Mouse (Mus musculus) small intestine, adult 2 months (tissue): ENCODE measurements around the gene Pkm. TPM values are rescaled to one million over a fixed set of nuclear protein-coding genes. Genes with fewer than 3 reads are reported as not detected.

Source experiments
- H3K27ac ChIP-seq: fragments of 200-500 bp; 2 replicates; pipeline ENCODE4 v1.5.1; 2012; ENCODE audit warnings: low read depth, low read length, control low read depth, inconsistent platforms; ENCODE audit not compliant: insufficient read depth
- H3K27me3 ChIP-seq: fragments of 200-500 bp; 2 replicates; pipeline ENCODE4 v1.6.1; 2012; ENCODE audit warnings: mild to moderate bottlenecking, moderate library complexity, low read length, inconsistent platforms; ENCODE audit not compliant: control insufficient read depth, insufficient read depth
- H3K36me3 ChIP-seq: fragments of 200-500 bp; 2 replicates; pipeline ENCODE4 v1.6.1; 2012; ENCODE audit warnings: mild to moderate bottlenecking, low read length, control low read depth, inconsistent platforms; ENCODE audit not compliant: control insufficient read depth, insufficient read depth
- H3K4me1 ChIP-seq: fragments of 200-500 bp; 2 replicates; pipeline ENCODE4 v1.6.1; 2012; ENCODE audit warnings: low read length, inconsistent platforms, mixed read lengths; ENCODE audit not compliant: control insufficient read depth, insufficient read depth, insufficient read length
- H3K4me3 ChIP-seq: fragments of 200-500 bp; 2 replicates; pipeline ENCODE4 v1.5.1; 2012; ENCODE audit warnings: low read depth, mild to moderate bottlenecking, control low read depth, inconsistent platforms, low read length, moderate library complexity
- CTCF ChIP-seq: fragments of 200-500 bp; IDR thresholded peaks from 2 replicates; pipeline ENCODE4 v1.5.1; 2012; ENCODE audit warnings: low read depth, mild to moderate bottlenecking, control low read depth, inconsistent platforms, low read length, moderate library complexity, mixed read lengths; ENCODE audit not compliant: insufficient replicate concordance, insufficient read length; ENCODE audit errors: extremely low read depth
- POLR2A ChIP-seq: fragments of 200-500 bp; IDR thresholded peaks from 2 replicates; pipeline ENCODE4 v1.6.1; 2012; ENCODE audit warnings: low read depth, mild to moderate bottlenecking, control low read depth, inconsistent platforms, low read length, moderate library complexity
- WGBS: fragments of 180-500 bp; shearing (Covaris S2); methylation state at CpG from one replicate; pipeline ENCODE4 v1.1.7; 2018; 5-methylcytosine and 5-hydroxymethylcytosine counted together
- polyA plus RNA-seq: library from polyadenylated mRNA; depleted of rRNA; stranded (reverse); fragments of >200 nt; gene quantifications from 2 replicates; pipeline ENCODE4 v1.2.3, GENCODE M21; 2012

The Pkm gene
- polyA plus RNA-seq, 1 experiment, result 1,082 TPM

DNA sequence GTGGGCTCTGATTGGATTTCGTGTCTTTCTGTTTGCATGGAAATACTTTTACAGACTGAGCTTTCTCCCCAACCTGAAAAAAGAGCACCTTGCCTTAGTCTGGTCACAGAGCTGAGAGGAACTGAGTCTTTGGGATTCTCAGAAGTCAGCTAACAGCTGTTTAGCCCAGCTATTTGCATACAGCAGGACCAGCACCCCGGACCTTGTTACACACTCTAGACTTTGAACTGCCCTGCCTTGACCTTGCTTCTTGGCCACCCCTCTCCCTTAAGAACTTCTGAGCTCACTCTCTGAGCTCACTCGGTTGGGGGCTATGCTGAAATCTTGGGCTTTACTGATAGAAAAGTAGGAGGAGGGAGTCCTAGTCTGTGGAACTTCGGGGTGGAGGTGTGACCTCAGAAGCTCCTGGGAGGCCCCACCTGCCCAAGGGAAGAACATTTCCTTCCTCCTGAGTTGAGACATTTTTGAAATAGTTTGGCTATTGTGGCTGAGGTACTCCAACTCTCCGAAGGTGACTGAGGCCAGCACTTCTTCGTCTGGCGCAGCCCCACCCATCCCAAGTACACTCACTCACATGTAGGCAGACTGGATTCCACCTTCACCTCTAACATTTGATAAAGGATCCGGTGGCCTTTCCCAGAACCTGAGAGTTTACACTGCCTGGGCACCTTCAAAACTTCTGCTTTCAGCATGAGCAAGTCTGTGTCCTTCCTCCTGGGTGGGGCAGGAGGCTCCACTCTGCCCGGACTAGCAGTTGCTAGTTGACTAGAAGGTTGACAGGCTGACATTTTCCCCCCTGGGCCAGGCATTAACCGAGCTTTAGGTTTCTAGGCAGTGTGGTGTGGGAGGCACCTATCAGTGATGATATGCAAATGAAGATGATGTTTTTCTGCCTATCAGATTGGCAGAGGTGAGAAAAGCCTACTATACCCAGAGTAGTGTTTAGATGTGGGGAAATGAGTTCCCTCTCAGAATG is 51.0 kb downstream of the Pkm start:
- Histone ChIP-seq H3K27ac (peak overlapping the region; percentile 92), H3K36me3 (no peaks in the 10 kb centered on the region), H3K27me3 (no peaks in the 10 kb centered on the region), H3K4me3 (no peak overlapping the region), H3K4me1 (peaks cover 33% of the 10 kb centered on the region; the same call in 1 of the 2 replicates)
- WGBS, result 26% methylated on average over 10 of the region's 10 CpGs
- TF ChIP-seq CTCF (no peak), POLR2A (no peak)

- no peaks in the 10 kb centered on the region for H3K27me3 ChIP-seq
- no peaks in the 10 kb centered on the region for H3K36me3 ChIP-seq
- H3K27ac ChIP-seq, result no peak overlapping the region
- no peak overlapping the region for H3K4me3 ChIP-seq
- H3K4me1 ChIP-seq, result peaks cover 22% of the 10 kb centered on the region; the same call in 1 of the 2 replicates
- TF ChIP-seq POLR2A, result no peak
- no peak for TF ChIP-seq CTCF
- WGBS, result 55% methylated on average over 3 of the region's 3 CpGs
Observed at GRCm38 (mm10) chr9:59709225-59709624, 53.1 kb downstream of the Pkm start.

- H3K36me3 ChIP-seq, result no peaks in the 10 kb centered on the region
- H3K27ac ChIP-seq, result peak overlapping the region; percentile 26
- peaks cover 15% of the 10 kb centered on the region; the same call in 1 of the 2 replicates for H3K4me1 ChIP-seq
- no peak for TF ChIP-seq CTCF
- no peak for TF ChIP-seq POLR2A
- H3K27me3 ChIP-seq, result no peaks in the 10 kb centered on the region
- 18% methylated on average over 7 of the region's 7 CpGs for WGBS
- no peak overlapping the region for H3K4me3 ChIP-seq
Observed at GRCm38 (mm10) chr9:59716275-59716898, 60.2 kb downstream of the Pkm start.

GRCm38 (mm10) chr9:59718237-59718636 is 62.1 kb downstream of the Pkm start:
- Histone ChIP-seq H3K36me3 (no peaks in the 10 kb centered on the region), H3K4me3 (no peak overlapping the region), H3K4me1 (peaks cover 15% of the 10 kb centered on the region; the same call in 1 of the 2 replicates), H3K27me3 (no peaks in the 10 kb centered on the region), H3K27ac (no peak overlapping the region)
- TF ChIP-seq POLR2A (no peak), CTCF (no peak)
- 92% methylated on average over 4 of the region's 4 CpGs for WGBS

DNA sequence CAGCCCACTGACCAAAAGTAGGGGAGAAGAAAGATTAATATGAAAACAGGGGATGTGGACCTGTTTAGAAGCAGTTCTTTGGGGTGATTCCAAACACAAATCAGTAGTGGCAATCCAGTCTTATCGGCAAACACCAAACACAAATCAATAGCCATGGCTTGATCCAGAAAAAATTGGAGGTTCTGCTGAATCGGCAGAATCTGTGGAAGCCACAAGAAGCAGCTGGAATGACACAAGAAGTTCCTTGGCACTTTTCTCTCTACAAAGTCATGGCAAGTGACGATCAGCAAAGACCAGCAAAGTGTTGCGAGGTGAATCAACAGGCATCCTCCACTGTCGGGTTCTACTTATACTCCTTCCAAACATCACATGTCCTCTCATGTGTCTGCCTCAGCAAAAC is 65.0 kb downstream of the Pkm start:
- H3K4me3 ChIP-seq, result no peak overlapping the region
- peaks cover 9% of the 10 kb centered on the region; the same call in 1 of the 2 replicates for H3K4me1 ChIP-seq
- no peak overlapping the region for H3K27ac ChIP-seq
- no peaks in the 10 kb centered on the region for H3K36me3 ChIP-seq
- WGBS, result 78% methylated on average over 5 of the region's 5 CpGs
- H3K27me3 ChIP-seq, result no peaks in the 10 kb centered on the region
- TF ChIP-seq CTCF, result no peak
- TF ChIP-seq POLR2A, result no peak

DNA sequence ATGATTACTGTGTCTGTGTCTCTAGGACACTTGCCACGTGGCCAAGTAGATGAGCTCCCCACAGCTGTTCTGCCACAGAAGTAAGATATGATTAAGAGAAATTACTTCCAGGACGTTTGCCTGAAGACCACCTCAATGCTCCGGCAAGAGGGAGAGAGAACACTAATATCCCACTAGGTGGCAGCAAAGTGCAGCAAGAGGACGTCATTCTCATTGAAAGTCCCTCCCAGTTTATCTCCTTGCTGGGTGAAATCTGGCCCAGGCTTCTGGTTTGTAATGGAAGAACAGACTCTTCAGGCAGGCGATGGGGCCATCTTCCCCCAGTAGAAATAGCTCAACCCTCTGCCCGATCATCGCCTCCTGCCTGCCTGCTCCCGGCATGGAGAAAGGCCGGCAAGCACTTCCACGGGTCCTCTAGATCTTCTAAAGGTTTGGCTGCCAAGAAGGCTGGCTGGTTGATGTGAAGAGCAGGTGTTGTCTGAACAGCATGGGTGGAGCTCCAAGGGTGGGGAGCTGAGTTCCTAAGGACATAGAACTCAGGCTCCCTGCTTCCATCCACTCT is 67.0 kb downstream of the Pkm start:
- Histone ChIP-seq H3K36me3 (no peaks in the 10 kb centered on the region), H3K27ac (no peak overlapping the region), H3K4me1 (no peaks in the 10 kb centered on the region; the same call in 1 of the 2 replicates), H3K4me3 (peak overlapping the region; percentile 48), H3K27me3 (no peaks in the 10 kb centered on the region)
- WGBS, result 8% methylated on average over 10 of the region's 10 CpGs
- TF ChIP-seq CTCF (peak; percentile 69; the same call in 1 of the 2 replicates), POLR2A (no peak)
